Mouse (Mus musculus) layer of hippocampus, adult 8-10 months (tissue): ENCODE data around the gene Lmntd2. TPM values are rescaled to one million over a fixed set of nuclear protein-coding genes. Genes with fewer than 3 reads are reported as not detected.

Experiments
- DNase-seq, 2 experiments: peaks; one replicate each; pipeline ENCODE4 v3.0.0; 2022; ENCODE audit warnings: low spot score in 2 of 2
- total RNA-seq, 4 experiments: library from RNA; stranded (reverse); gene quantifications; 2 replicates each; pipeline ENCODE4 v1.2.4; 2022

Lmntd2 gene
- total RNA-seq, 4 experiments from 2014 or later = not detected

- DNase-seq = no peak
Observed at GRCm38 (mm10) chr7:141215880-141216733, 2.2 kb upstream of the Lmntd2 start.

GRCm38 (mm10) chr7:141215101-141215879, 1.4 kb upstream of the Lmntd2 start, which contains the start of gene Rassf7:
Rassf7 (plus strand) TSS chr7:141215860.
- peak; percentile 65 to 78 for DNase-seq

GRCm38 (mm10) chr7:141214310-141214709, 430 bp upstream of the Lmntd2 start:
- no peak for DNase-seq

GRCm38 (mm10) chr7:141213133-141213532, 747 bp downstream of the Lmntd2 start:
- DNase-seq = no peak

GRCm38 (mm10) chr7:141210606-141211131, 3.2 kb downstream of the Lmntd2 start:
- no peak for DNase-seq

GRCm38 (mm10) chr7:141210137-141210536, 3.7 kb downstream of the Lmntd2 start:
- DNase-seq = no peak

- DNase-seq = no peak
Observed at GRCm38 (mm10) chr7:141209526-141209925, 4.4 kb downstream of the Lmntd2 start.

GRCm38 (mm10) chr7:141206182-141206937, 7.5 kb downstream of the Lmntd2 start:
- no peak for DNase-seq

- no peak for DNase-seq
Observed at GRCm38 (mm10) chr7:141205504-141205903, 8.4 kb downstream of the Lmntd2 start.

GRCm38 (mm10) chr7:141204546-141204945, 9.3 kb downstream of the Lmntd2 start:
- DNase-seq = no peak

GRCm38 (mm10) chr7:141198121-141198520, 15.8 kb downstream of the Lmntd2 start:
- DNase-seq = no peak

GRCm38 (mm10) chr7:141196619-141197282, 17.1 kb downstream of the Lmntd2 start:
- no peak for DNase-seq

GRCm38 (mm10) chr7:141195754-141196153, 18.1 kb downstream of the Lmntd2 start:
- no peak for DNase-seq

GRCm38 (mm10) chr7:141194830-141195229, 19.1 kb downstream of the Lmntd2 start:
- peak; percentile 80 to 83 for DNase-seq

GRCm38 (mm10) chr7:141194409-141194808, 19.5 kb downstream of the Lmntd2 start:
- no peak for DNase-seq

GRCm38 (mm10) chr7:141193948-141194347, 19.9 kb downstream of the Lmntd2 start, which contains the start of the genes Hras and Lrrc56:
Hras (minus strand) TSS chr7:141194005.
Lrrc56 (plus strand) TSS chr7:141194157.
- peak; percentile 94 to 96 for DNase-seq

GRCm38 (mm10) chr7:141193348-141193856, 20.5 kb downstream of the Lmntd2 start:
- DNase-seq = no peak

GRCm38 (mm10) chr7:141192776-141193347, 21.0 kb downstream of the Lmntd2 start:
- no peak for DNase-seq

- DNase-seq = no peak
Observed at GRCm38 (mm10) chr7:141191796-141192685, 21.8 kb downstream of the Lmntd2 start.
